Mouse (Mus musculus): ENCODE results near the gene Panx1.

Gene Panx1

GRCm38 (mm10) chr9:15045084-15045669 lies at the start of gene Panx1:
Gene Panx1 (minus strand): TSS chr9:15045478.
- DNase-seq (ENCODE audit: low spot score), result no peak

DNA sequence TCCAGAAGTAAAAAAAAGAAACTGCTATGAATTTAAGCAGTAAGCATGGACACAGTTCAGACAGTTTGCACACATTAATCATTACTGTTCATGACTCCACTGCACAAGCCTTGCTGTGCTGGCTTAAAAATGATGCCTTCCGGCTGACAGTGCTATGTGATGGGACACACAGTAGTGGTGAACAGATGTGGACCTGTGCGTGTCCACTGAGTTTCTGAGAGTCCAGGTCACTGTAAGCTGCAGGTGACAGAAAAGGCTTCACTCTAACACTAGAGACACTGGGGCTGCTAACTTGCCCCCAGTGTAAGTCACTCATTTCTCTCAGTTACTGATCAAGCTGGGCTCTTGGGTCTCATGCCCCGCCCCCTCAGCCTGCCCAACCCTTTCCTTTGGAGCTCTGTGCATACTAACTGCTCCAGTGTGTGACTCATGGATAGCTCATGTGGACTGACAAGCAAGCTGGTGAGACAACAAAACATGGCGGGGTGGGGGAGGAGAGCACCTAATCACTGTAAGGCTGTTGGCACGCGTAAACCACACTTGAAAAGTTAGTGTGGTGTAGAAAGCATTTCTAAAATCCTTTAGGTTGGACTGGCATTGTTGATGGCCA lies 23.5 kb upstream of the Panx1 start:
- peak; percentile 20 for DNase-seq (ENCODE audit: low spot score)

DNA sequence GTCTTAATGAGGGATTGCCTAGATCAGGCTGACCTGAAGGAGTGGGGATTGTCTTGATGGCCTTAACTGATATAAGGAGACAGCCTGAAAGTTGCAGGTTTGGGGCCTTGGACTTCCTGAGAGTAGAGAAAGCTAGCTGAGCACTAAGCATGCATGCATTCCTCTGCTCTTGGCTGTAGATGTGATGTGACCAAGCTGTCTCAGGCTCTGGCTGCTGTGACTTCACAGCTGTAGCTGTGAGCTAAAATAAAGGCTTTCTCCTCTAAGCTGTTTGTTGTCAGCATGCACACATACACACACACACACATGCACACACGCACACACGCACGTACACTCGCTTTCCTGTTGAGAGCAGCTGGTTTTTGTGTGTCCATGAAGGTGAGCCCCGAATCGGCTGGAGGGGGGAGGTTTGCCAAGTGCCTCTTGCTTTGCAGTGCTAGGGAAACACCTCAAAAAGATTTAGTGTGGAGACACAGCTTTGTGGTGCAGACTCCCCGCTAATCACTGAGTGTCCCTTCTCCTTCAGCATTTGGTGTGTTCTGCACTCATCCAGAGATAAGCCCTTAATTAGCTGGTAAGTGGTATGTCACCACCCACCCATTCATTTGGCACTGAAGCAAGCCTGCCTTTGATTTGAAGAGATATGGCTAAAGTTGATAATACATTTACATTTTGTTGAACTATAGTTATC lies 22.9 kb upstream of the Panx1 start:
- DNase-seq (ENCODE audit: low spot score), result no peak

DNA sequence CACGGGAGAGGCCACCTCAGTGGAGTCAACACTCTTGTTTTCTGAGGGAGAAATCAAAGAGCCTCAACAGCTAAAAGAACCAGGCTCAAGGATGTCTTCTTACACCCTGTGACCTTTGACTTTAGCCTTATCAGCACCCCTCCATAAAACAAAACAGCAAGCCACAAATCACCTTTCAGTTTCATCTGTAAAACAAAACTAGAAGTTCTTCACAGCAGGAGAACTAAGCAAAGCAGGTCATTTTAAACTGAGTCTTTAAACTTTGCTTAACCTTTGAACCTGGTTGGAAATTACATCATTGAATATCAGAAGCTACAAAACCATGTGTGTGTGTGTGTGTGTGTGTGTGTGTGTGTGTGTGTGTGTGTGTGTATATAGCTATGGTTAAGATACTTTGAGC lies 18.9 kb upstream of the Panx1 start:
- no peak for DNase-seq (ENCODE audit: low spot score)

DNA sequence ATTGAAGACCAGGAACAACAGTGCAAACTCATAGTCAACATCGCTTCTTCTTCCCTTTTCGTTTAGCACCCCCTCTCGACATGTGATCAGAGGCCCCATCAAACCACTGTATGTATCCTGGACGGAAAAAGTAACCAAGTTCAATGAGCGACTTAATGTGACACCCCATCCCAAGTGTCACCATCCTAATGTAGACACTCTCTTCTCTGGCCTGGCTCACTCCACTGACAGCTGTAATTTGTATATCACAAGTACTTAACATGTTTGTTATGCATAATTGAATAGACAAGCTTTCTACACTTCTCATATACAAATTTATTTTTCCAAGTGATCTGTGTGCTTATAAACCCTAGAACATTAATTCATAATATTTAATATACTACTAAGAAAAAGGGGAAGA lies 15.6 kb upstream of the Panx1 start:
- no peak for DNase-seq (ENCODE audit: low spot score)

- DNase-seq (ENCODE audit: low spot score), result no peak
Measured at GRCm38 (mm10) chr9:15060026-15060425, 14.7 kb upstream of the Panx1 start.

DNA sequence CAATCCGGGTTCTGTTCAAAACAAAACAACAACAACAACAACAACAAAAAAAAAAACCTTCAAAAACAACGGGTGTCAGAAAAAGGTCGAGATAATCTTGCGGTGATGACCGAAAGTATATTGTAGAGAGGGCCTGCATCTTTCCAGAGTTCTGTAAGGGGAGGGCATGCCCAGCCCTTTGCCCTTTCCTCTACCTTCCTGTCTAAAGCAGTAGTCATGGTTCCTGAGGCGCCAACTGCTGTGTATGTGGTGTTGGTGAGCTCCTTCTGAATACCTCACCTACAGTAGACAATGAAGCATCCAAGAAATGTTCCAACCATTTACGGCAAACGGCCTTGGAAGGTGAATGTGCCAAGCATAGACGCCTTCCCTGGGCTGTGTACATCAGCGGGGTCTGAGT lies 462 bp upstream of the Panx1 start:
- DNase-seq (ENCODE audit: low spot score), result no peak

DNA sequence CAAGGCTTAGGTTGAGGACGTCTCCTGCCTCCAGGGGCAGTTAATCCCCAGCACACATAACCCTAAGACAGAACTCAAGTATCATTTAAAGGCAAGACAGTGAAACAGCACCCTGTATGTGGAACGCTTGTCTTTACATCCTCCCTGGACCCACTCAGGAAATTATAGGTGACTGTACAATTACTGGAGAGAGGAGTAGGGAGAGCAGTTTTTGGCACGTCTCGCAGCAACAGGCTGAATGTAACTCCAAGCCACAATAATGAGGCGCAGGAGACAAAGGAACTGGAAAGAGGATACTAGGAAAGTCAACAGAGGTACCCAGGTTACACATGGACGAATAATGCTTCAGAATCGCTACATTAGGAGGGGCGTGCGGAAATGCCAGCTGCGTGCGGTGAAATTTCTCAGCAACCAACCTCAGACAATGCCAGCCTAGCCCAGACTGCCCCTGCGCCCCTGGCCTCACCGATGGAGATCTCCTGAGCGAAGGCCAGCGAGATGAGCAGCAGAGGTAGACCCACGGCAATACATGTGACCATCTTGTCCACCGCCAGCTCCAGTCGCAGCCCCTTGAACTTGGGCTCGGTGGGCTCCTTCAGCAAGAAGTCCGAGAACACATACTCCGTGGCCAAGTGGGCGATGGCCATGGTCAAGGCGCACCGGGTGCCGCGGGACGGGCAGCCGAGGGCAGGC lies 741 bp downstream of the Panx1 start:
- DNase-seq (ENCODE audit: low spot score), result no peak

DNA sequence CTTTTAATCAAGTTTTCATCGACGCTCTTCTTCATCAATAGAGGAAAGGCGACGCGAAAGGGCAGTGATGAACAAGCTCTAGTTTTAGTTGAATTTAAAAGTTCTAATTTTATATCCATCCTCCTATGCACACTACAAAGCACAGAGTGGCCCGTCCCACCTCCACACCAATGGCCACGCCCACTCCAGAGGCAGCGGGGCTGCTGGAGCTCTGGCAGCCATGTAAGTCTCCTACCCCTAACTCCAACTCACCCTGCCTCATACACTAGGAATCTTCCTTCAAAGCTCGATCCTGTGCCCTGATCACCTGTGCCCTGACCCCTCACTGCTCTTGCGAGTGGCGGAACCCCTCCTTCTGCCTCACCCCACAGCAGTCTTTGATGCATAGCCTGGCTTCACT lies 3.7 kb downstream of the Panx1 start:
- DNase-seq (ENCODE audit: low spot score), result no peak

GRCm38 (mm10) chr9:15039848-15040247 lies 5.4 kb downstream of the Panx1 start:
- DNase-seq (ENCODE audit: low spot score), result no peak

DNA sequence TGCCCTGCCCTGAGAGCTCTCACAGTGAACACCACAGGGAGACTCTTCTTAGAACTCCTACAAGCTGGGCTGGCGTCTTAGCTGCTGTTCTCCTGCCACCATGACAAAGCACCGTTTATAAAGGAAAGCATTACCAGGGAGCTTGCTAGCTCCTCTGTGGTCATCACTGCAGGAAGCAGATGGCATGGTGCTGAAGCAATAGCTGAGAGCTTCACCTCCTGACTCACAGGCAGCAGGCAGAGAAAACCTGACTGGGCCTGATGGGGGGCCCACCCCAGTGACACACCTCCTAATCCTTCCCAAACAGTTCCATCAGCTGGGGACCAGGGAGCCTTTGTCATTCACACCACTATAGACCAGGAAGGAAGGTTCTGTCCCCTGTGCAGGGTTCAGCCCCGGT lies 7.6 kb downstream of the Panx1 start:
- no peak for DNase-seq (ENCODE audit: low spot score)

- DNase-seq (ENCODE audit: low spot score), result no peak
Measured at GRCm38 (mm10) chr9:15037237-15037636, 8.0 kb downstream of the Panx1 start.

GRCm38 (mm10) chr9:15036807-15037206 lies 8.5 kb downstream of the Panx1 start:
- DNase-seq (ENCODE audit: low spot score), result no peak

- DNase-seq (ENCODE audit: low spot score), result no peak
Measured at GRCm38 (mm10) chr9:15036405-15036804, 8.9 kb downstream of the Panx1 start.

DNA sequence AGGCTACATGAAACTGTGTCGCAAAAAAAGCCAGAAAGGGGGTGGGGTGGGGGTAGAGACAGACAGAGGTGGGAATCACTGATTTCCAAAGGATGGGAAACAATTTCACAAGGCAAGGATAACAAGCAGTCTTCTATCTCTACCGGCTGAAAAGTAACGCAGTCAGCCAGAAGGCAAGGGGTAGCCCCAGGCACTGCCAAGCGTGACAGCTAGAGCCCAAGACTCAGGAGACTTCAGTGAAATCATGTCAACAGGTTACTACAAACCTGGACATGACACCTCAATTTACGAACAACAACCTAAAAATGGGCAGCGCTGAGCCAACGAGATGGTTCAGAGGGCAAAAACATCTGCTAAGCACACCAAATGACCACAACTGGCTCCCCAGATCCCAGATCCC lies 9.3 kb downstream of the Panx1 start:
- DNase-seq (ENCODE audit: low spot score), result no peak

- DNase-seq (ENCODE audit: low spot score), result no peak
Measured at GRCm38 (mm10) chr9:15034546-15035273, 10.6 kb downstream of the Panx1 start.

GRCm38 (mm10) chr9:15033568-15034160 lies 11.6 kb downstream of the Panx1 start:
- peak; percentile 47 for DNase-seq (ENCODE audit: low spot score)

GRCm38 (mm10) chr9:15032797-15033196 lies 12.5 kb downstream of the Panx1 start:
- DNase-seq (ENCODE audit: low spot score), result no peak

- DNase-seq (ENCODE audit: low spot score), result peak; percentile 50
Measured at GRCm38 (mm10) chr9:15030771-15031170, 14.5 kb downstream of the Panx1 start.

GRCm38 (mm10) chr9:15029025-15029727 lies 16.1 kb downstream of the Panx1 start:
- DNase-seq (ENCODE audit: low spot score), result peak; percentile 64

DNA sequence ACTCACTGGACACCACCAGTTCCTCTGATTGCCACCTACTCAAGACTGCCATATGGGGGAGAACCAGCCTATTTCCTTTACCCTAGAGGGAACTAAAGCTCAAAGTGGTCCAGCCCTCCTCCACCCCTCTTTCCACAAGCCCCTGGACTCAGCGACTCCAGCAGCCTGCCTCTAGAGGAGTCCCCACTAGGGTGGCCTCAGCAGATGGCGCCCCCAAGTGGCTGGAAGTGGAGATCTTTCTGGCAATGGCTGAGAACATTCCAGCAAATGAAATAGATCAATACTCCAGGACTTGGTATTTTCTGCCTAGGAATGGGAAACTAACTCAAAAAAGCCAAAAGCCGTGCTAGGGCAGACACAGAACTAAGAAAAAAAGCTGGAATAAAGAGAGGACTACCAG lies 17.6 kb downstream of the Panx1 start:
- no peak for DNase-seq (ENCODE audit: low spot score)
